ENCODE assay signal across 17 mouse cellular contexts in genomic region chr11:83712671-83713070, GRCm38 (mm10). TPM values are rescaled to one million over a fixed set of nuclear protein-coding genes. Genes with fewer than 3 reads are reported as not detected.
DNase-seq lines count a peak whose midpoint lies in the region.
"Had no signal": no experiment of that assay in that cellular context is flagged by ENCODE, and none has a peak within 500 bp of the region (broad histone marks: within the 10 kb centered on the region; RNA-seq: fewer than 3 reads in every experiment).

No protein-coding gene starts in this region.

- peak; percentile 72 for DNase-seq in heart, adult 11 months
- no peak for DNase-seq in heart, postnatal 4 days
- peak; percentile 13 for DNase-seq in 416B (ENCODE audit: low read depth)
- DNase-seq in T-cell, adult 2 months (ENCODE audit: low spot score) = no peak
- DNase-seq in cerebellum, adult 9-11 months = no peak
- DNase-seq: adrenal gland, adult 2 months; adrenal gland, postnatal 10 days; adrenal gland, postnatal 25 days; cerebellum, adult 11 months; cerebellum, adult 18-20 months; cerebellum, adult 8-10 months; cerebellum, postnatal 10 days; cerebellum, postnatal 25 days; forebrain, postnatal 0 days had no signal

RNA-seq across cellular contexts. Expression of gene Wfdc18, which starts 3.9 kb away (rescaled TPM):
- total RNA-seq in heart, postnatal 4 days (2021) = under 1 TPM; 0.77 to 0.98 TPM
- total RNA-seq: adrenal gland, adult 2 months; adrenal gland, postnatal 10 days; adrenal gland, postnatal 25 days; adrenal gland, postnatal 4 days; ES-E14; forebrain, postnatal 0 days; MEL had no signal

RNA-seq across cellular contexts. Expression of gene Wfdc17, which starts 8.9 kb away (rescaled TPM):
- total RNA-seq in heart, postnatal 4 days (2021) = not detected
- total RNA-seq: ES-E14; forebrain, postnatal 0 days; MEL had no signal

RNA-seq across cellular contexts. Expression of gene Wfdc21, which starts 34.1 kb away (rescaled TPM):
- not detected for total RNA-seq in heart, postnatal 4 days (2021)
- total RNA-seq: adrenal gland, postnatal 25 days; ES-E14; forebrain, postnatal 0 days; MEL had no signal

RNA-seq across cellular contexts. Expression of gene Heatr6, which starts 40.8 kb away (rescaled TPM):
- total RNA-seq in heart, postnatal 4 days (2021) = 1 to 10 TPM; 8.3 to 8.7 TPM

RNA-seq across cellular contexts. Expression of gene Ccl4, which starts 50.3 kb away (rescaled TPM):
- not detected for total RNA-seq in heart, postnatal 4 days (2021)
- total RNA-seq: adrenal gland, postnatal 10 days; adrenal gland, postnatal 25 days; ES-E14; forebrain, postnatal 0 days; MEL had no signal

Comparison
In these comparisons a context has a peak if more than half of its experiments do, and no peak if none do; other contexts are left out.
1. DNase-seq: peak in heart, adult 11 months (single experiment) and 416B (single experiment); none in heart, postnatal 4 days (single experiment), T-cell, adult 2 months (single experiment) and cerebellum, adult 9-11 months (single experiment).